Mouse (Mus musculus): ENCODE measurements at regions not wholly inside any gene's neighbourhood (a gene's known extent, or its start where the extent isn't known, plus 50 kb on each side); places are given as distances from the start of the nearest gene placed in this dataset.

DNA sequence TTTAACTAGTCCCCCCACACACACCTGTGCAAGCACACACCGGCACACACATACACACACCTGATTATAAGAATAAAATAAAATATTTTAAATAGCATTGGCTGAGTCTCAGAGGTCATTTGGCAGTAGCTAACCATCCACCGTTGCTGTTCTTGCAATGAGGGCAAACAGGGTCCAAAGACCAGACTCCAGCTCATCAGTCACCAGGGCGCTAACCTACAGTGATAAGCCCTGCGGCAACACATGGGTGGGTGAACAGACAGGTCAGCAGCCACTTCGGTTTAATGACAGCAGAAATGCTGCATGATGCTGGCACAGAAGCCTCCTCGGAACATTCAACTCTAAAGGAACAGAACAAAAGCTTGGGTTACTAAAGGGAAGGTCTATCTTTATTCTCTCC, 54.9 kb downstream of the Tas2r134 start:
- H3K4me3 ChIP-seq: no peak overlapping the region
- no peak for TF ChIP-seq CTCF (IDR thresholded peaks at IDR 0.05)
- peak overlapping the region; percentile 61; the same call in 1 of the 2 replicates for H3K27ac ChIP-seq
- DNase-seq: no peak
- intact Hi-C loops (cut with DNase I): no loop called here

DNA sequence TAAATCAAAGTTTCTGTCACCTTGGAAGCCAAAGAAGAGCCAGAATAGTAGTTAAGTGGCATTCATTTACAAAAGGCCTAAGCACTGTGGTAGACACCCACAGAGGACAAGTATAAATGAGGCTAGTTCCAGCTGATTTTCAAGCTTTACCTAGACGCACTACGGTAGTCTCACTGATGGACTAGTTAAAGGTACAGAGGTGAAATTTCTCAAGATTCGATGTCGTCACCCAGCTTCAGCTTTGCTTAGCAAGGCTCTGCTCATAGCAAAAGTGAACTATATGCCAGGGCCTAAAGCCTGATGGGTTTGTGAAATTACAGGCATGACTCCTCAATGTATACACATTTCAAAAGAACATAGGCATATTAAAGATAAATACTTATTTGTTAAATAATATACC, 55.4 kb downstream of the Tas2r134 start:
- intact Hi-C loops (cut with DNase I): no loop called here
- H3K4me3 ChIP-seq: no peak overlapping the region
- TF ChIP-seq CTCF (IDR thresholded peaks at IDR 0.05): no peak
- DNase-seq: no peak
- H3K27ac ChIP-seq: peak overlapping the region; percentile 61

DNA sequence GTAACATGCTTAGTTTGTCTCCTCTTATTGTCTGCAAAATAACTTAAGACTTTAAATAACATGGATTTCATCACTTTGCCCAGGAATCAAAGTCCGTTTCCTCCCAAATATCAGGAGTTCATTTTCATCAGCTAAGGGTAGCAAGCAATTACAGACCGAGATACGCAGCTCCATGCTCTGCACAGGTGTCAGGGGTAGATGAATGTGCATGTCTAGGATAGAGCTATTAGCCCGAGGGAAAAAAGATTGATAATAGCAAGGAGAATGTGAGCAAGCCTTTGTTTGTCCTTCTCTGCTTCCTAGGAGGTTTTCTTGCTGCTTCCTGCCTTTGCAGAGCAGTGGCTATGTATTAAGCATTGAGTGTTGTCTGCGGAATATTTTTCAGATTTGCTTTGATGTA, 77.8 kb downstream of the Tas2r134 start:
- H3K4me3 ChIP-seq: no peak overlapping the region
- intact Hi-C loops (cut with DNase I): no loop called here
- no peak for TF ChIP-seq CTCF (IDR thresholded peaks at IDR 0.05)
- H3K27ac ChIP-seq: no peak overlapping the region
- DNase-seq: no peak

GRCm38 (mm10) chr2:51708701-51709100, 81.4 kb downstream of the Tas2r134 start:
- no peak overlapping the region for H3K27ac ChIP-seq
- intact Hi-C loops (cut with DNase I): no loop called here
- DNase-seq: peak; percentile 69
- no peak overlapping the region for H3K4me3 ChIP-seq
- no peak for TF ChIP-seq CTCF (IDR thresholded peaks at IDR 0.05)

DNA sequence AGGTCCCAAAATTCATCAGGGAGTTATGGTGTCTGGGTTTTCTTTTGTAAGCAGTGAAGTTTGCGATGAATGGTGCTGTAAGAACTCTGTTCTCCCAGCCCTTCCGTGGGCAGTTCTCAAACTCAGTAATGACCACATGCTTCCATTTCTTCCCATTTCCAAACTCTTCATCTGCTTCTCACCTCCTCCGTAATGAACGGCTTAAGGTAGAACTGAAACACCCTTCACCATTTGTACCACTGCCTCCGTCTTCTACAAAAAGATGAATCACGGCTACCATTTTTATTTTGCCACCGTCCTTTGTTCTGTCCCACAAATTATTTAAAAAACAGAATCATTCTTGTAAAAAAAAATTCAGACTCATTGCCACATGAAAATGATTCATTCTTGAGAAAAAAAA, 85.3 kb downstream of the Tas2r134 start:
- TF ChIP-seq CTCF (IDR thresholded peaks at IDR 0.05): no peak
- DNase-seq: no peak
- intact Hi-C loops (cut with DNase I): no loop called here
- no peak overlapping the region for H3K27ac ChIP-seq
- no peak overlapping the region for H3K4me3 ChIP-seq

DNA sequence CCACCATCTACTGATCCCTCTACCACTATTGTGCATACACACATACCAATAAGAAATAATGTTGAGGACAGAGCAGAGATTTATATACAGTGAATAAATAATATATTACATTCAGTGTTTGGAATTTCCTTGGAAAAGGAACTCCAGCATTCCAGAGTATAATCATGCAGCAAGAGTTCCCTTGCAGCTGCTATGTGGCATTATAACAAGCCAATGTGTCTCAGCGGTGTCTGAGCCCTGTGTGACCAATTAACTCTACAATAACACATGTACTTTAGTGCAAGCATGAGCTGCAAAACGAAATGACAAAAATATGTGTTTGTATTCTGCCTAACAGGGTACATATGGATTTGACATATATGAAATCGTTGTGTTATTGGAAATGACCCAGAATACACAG, 103.5 kb downstream of the Tas2r134 start:
- H3K27ac ChIP-seq: no peak overlapping the region
- DNase-seq: no peak
- no peak overlapping the region for H3K4me3 ChIP-seq
- no peak for TF ChIP-seq CTCF (IDR thresholded peaks at IDR 0.05)
- intact Hi-C loops (cut with DNase I): no loop called here

- H3K4me3 ChIP-seq: no peak overlapping the region
- no peak for TF ChIP-seq CTCF (IDR thresholded peaks at IDR 0.05)
- peak overlapping the region; percentile 81 for H3K27ac ChIP-seq
- intact Hi-C loops (cut with DNase I): no loop called here
- DNase-seq: no peak
These were observed 104.4 kb downstream of the Tas2r134 start for GRCm38 (mm10) chr2:51731703-51732102.

DNA sequence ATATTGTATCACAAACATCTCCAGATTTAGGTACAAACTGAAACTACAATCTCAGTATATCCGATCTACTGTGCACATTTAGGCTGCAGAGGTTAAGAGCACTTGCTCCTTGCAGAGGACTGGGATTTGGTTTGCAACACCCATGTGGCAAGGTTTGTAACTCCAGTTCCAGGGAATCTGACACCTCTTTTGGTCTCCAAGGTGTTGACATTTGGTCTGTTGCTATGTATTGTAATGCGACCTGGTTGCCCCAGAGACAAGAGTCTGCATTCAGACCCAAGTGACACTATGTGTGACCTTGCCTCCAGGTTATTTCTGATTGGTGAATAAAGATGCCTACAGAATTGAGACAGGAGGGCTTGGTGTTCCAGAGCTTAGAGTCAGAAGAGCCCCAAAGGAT, 105.0 kb downstream of the Tas2r134 start:
- Histone ChIP-seq H3K4me3 (peak overlapping the region; percentile 30; the same call in 1 of the 2 replicates), H3K27ac (peak overlapping the region; percentile 81)
- DNase-seq: no peak
- no peak for TF ChIP-seq CTCF (IDR thresholded peaks at IDR 0.05)
- intact Hi-C loops (cut with DNase I): no loop called here

DNA sequence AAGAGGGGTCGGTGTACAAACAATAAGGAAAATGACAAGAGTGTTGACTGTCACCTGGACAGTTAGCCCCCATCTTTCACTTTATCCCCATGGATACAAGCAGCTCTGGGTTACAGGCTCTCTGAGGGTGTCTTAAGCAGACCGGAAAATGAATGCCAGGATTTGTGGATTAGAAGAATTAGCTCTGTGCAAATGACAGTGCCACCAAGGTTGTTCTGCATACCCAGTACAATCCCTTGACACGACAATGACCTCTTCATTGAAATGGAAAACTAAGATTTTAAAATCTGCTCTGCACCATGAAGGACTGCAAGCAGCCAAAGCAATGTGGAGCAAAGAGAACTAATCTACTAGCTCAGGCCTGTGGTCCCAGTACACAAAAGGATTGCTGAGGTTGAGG, 105.9 kb downstream of the Tas2r134 start:
- intact Hi-C loops (cut with DNase I): no loop called here
- Histone ChIP-seq H3K4me3 (no peak overlapping the region), H3K27ac (peak overlapping the region; percentile 81)
- no peak for DNase-seq
- no peak for TF ChIP-seq CTCF (IDR thresholded peaks at IDR 0.05)

- no peak overlapping the region for H3K4me3 ChIP-seq
These were observed 109.1 kb downstream of the Tas2r134 start for GRCm38 (mm10) chr2:51736452-51736851.

GRCm38 (mm10) chr2:51747675-51748319, 120.5 kb downstream of the Tas2r134 start:
- no peak overlapping the region for H3K4me3 ChIP-seq
- TF ChIP-seq CTCF (IDR thresholded peaks at IDR 0.05): no peak
- no peak for DNase-seq
- intact Hi-C loops (cut with DNase I): no loop called here
- H3K27ac ChIP-seq: no peak overlapping the region

More at GRCm38 (mm10) chr2:51736452-51736851, 109.1 kb downstream of the Tas2r134 start:
- no peak overlapping the region for H3K27ac ChIP-seq
- DNase-seq: no peak
- TF ChIP-seq CTCF (IDR thresholded peaks at IDR 0.05): no peak
- intact Hi-C loops (cut with DNase I): no loop called here

GRCm38 (mm10) chr2:51749247-51749646, 121.9 kb downstream of the Tas2r134 start:
- no peak for TF ChIP-seq CTCF (IDR thresholded peaks at IDR 0.05)
- DNase-seq: no peak
- intact Hi-C loops (cut with DNase I): no loop called here

GRCm38 (mm10) chr2:51752941-51753564, 125.7 kb downstream of the Tas2r134 start:
- no peak overlapping the region for H3K27ac ChIP-seq
- peak; percentile 13; the same call in 1 of the 2 replicates for TF ChIP-seq CTCF (IDR thresholded peaks at IDR 0.05)
- intact Hi-C loops (cut with DNase I): no loop called here
- no peak for DNase-seq
- H3K4me3 ChIP-seq: no peak overlapping the region

More at GRCm38 (mm10) chr2:51749247-51749646, 121.9 kb downstream of the Tas2r134 start:
- H3K27ac ChIP-seq: no peak overlapping the region
- H3K4me3 ChIP-seq: no peak overlapping the region

- intact Hi-C loops (cut with DNase I): no loop called here
- TF ChIP-seq CTCF (IDR thresholded peaks at IDR 0.05): no peak
- Histone ChIP-seq H3K27ac (no peak overlapping the region), H3K4me3 (no peak overlapping the region)
- no peak for DNase-seq
These were observed 126.3 kb downstream of the Tas2r134 start for GRCm38 (mm10) chr2:51753565-51754031.

All from gastrocnemius, adult 2 months (tissue).